Mouse (Mus musculus) frontal cortex, postnatal 10 days (tissue): Measurements from ENCODE around the gene Abhd8.

Experiments
- DNase-seq, 2 experiments: peaks; one replicate each; pipeline ENCODE4 v3.0.0; 2022; ENCODE audit warnings: low spot score in 2 of 2, mixed read lengths in 1 of 2

Gene Abhd8

GRCm38 (mm10) chr8:71478943-71479342 is 15.5 kb upstream of the Abhd8 start:
- DNase-seq: no peak

- DNase-seq: no peak
Measured at GRCm38 (mm10) chr8:71477196-71477845, 13.9 kb upstream of the Abhd8 start.

GRCm38 (mm10) chr8:71476099-71476940 is 12.9 kb upstream of the Abhd8 start:
- DNase-seq: peak; percentile 77 to 84

- no peak for DNase-seq
Measured at GRCm38 (mm10) chr8:71475702-71476075, 12.2 kb upstream of the Abhd8 start.

GRCm38 (mm10) chr8:71474785-71475701 is 11.6 kb upstream of the Abhd8 start:
- DNase-seq: no peak

- no peak for DNase-seq
Measured at GRCm38 (mm10) chr8:71474344-71474743, 10.9 kb upstream of the Abhd8 start.

GRCm38 (mm10) chr8:71472601-71473386 is 9.3 kb upstream of the Abhd8 start:
- no peak for DNase-seq

GRCm38 (mm10) chr8:71471861-71472260 is 8.4 kb upstream of the Abhd8 start:
- DNase-seq: peak in 1 of 2 experiments; percentile 12

GRCm38 (mm10) chr8:71470913-71471255 is 7.4 kb upstream of the Abhd8 start:
- peak in 1 of 2 experiments; percentile 13 for DNase-seq

GRCm38 (mm10) chr8:71470146-71470912 is 6.9 kb upstream of the Abhd8 start:
- peak in 1 of 2 experiments; percentile 9 for DNase-seq

GRCm38 (mm10) chr8:71469411-71469810 is 6.0 kb upstream of the Abhd8 start:
- peak; percentile 70 to 81 for DNase-seq

GRCm38 (mm10) chr8:71468916-71469315 is 5.5 kb upstream of the Abhd8 start, which contains the start of gene Dda1:
Gene Dda1 (plus strand): TSS chr8:71469199.
- peak; percentile 98 for DNase-seq

- DNase-seq: peak in 1 of 2 experiments; percentile 6
Measured at GRCm38 (mm10) chr8:71468001-71468400, 4.5 kb upstream of the Abhd8 start.

GRCm38 (mm10) chr8:71467201-71467600 is 3.7 kb upstream of the Abhd8 start:
- DNase-seq: no peak

- peak in 1 of 2 experiments; percentile 15 for DNase-seq
Measured at GRCm38 (mm10) chr8:71466198-71466597, 2.7 kb upstream of the Abhd8 start.

GRCm38 (mm10) chr8:71465733-71466132 is 2.3 kb upstream of the Abhd8 start:
- peak in 1 of 2 experiments; percentile 6 for DNase-seq

- DNase-seq: peak; percentile 98 to 99
Measured at GRCm38 (mm10) chr8:71464513-71465500, 1.4 kb upstream of the Abhd8 start, which contains the start of gene Mrpl34. Gene Mrpl34 (plus strand): TSS chr8:71464959.

GRCm38 (mm10) chr8:71462786-71463185 is 669 bp downstream of the Abhd8 start:
- peak in 1 of 2 experiments; percentile 63 for DNase-seq

- peak in 1 of 2 experiments; percentile 10 for DNase-seq
Measured at GRCm38 (mm10) chr8:71462191-71462590, 1.3 kb downstream of the Abhd8 start.
